9 mouse cellular contexts compared by ENCODE assay signal in the genomic region with DNA sequence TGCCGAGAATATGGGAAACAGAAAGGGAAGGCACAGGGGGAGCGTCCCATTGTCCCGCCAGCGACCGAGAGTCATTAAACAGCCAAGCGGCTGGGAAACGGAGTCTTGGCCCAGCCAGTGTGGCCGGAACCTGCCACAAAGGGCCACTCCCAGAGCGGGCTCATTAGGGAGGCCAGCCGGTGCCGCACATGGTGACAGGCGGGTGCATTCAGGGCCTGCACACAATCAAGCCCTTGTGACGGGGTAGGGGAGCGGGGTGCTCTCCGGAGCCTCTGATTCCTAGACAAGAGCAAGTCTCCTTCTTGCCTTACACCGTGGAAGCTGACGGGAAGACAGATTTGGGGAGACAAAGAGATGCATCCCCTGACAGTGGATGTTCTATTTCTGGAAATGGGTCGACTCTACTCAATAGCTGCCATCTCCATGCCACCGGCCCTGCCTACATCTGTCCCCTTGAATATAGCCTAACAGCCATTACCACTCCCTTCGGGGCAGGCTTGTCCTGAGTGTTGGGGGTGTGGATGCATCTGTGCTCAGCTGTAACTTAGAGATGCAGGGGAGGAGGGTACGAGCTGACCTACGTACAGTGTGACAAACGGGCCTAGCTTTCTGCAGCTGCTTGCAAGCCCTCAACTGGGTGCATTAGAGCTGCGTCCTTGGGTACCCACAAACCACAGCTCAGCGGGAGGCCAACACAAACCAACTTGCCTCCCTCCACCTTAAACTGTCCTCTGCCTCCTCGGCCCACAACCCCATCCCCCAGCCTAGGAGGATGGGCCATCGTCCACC. TPM values are rescaled to one million over a fixed set of nuclear protein-coding genes. Genes with fewer than 3 reads are reported as not detected.
DNase-seq lines count a peak whose midpoint lies in the region; ATAC-seq and TF ChIP-seq lines count a peak whose summit lies in the region.
"Had no signal": no experiment of that assay in that cellular context is flagged by ENCODE, and none has a peak within 500 bp of the region (broad histone marks: within the 10 kb centered on the region; RNA-seq: fewer than 3 reads in every experiment).

No protein-coding gene starts in this region.

- H3K9me3 ChIP-seq in heart, embryonic 13.5 days: no peaks in the 10 kb centered on the region
- no peaks in the 10 kb centered on the region for H3K9me3 ChIP-seq in midbrain, postnatal 0 days (ENCODE audit: low read length)
- H3K9me3 ChIP-seq: megakaryocyte, embryonic 14.5 days had no signal

- no peak for DNase-seq in kidney, adult 2 months
- no peak for DNase-seq in kidney, adult 11 months
- DNase-seq in embryo, embryonic 10 days (ENCODE audit: low spot score): peak; percentile 77
- peak; percentile 46 to 47 for DNase-seq in layer of hippocampus, postnatal 36 days
- DNase-seq in midbrain, postnatal 0 days (ENCODE audit: low spot score): peak; percentile 69
- DNase-seq in thymus, postnatal 4 days: no peak
- DNase-seq in gastrocnemius, postnatal 4 days (ENCODE audit: low spot score in 2 of 2): no peak

- ATAC-seq in heart, embryonic 13.5 days (ENCODE audit: extremely low read depth, insufficient number of reproducible peaks, low FRiP score, low TSS enrichment): no peak
- peak; percentile 67 for ATAC-seq in midbrain, postnatal 0 days (ENCODE audit: low FRiP score)

- WGBS in kidney, adult 2 months: 63% methylated on average over 27 of the region's 27 CpGs
- WGBS in heart, embryonic 13.5 days: 41% methylated on average over 27 of the region's 27 CpGs
- 13% methylated on average over 27 of the region's 27 CpGs for WGBS in midbrain, postnatal 0 days

- no peak for TF ChIP-seq CTCF in kidney, adult 2 months (conservative IDR thresholded peaks at IDR 0.05; ENCODE audit: insufficient read depth, insufficient read length, low read depth, low read length)
- TF ChIP-seq CTCF in midbrain, postnatal 0 days (IDR thresholded peaks at IDR 0.05): no peak

- H3K4me1 ChIP-seq in kidney, adult 2 months (ENCODE audit: control insufficient read depth, insufficient read depth, low read length): peaks cover 35% of the 10 kb centered on the region
- H3K4me1 ChIP-seq in heart, embryonic 13.5 days: peaks cover 91% of the 10 kb centered on the region
- peaks cover 41% of the 10 kb centered on the region for H3K4me1 ChIP-seq in midbrain, postnatal 0 days (ENCODE audit: insufficient read depth, low read length)

- no peak for TF ChIP-seq POLR2A in kidney, adult 2 months (IDR thresholded peaks at IDR 0.05; ENCODE audit: low read depth, low read length)

- peak overlapping the region; percentile 42 for H3K4me2 ChIP-seq in heart, embryonic 13.5 days
- H3K4me2 ChIP-seq in midbrain, postnatal 0 days (ENCODE audit: low read depth, low read length, poor library complexity, severe bottlenecking): peak overlapping the region; percentile 43

- H3K27me3 ChIP-seq in kidney, adult 2 months (replicated peaks; ENCODE audit: control insufficient read depth, insufficient read depth, low read length): no peaks in the 10 kb centered on the region
- no peaks in the 10 kb centered on the region for H3K27me3 ChIP-seq in heart, embryonic 13.5 days (replicated peaks)
- H3K27me3 ChIP-seq in midbrain, postnatal 0 days (ENCODE audit: insufficient read depth, low read length): no peaks in the 10 kb centered on the region

- no peak overlapping the region for H3K4me3 ChIP-seq in kidney, adult 2 months (ENCODE audit: insufficient read depth, low read depth, low read length)
- H3K4me3 ChIP-seq in heart, embryonic 13.5 days: no peak overlapping the region
- H3K4me3 ChIP-seq in midbrain, postnatal 0 days (ENCODE audit: low read depth, low read length): peak overlapping the region; percentile 20; the same call in 1 of the 2 replicates
- H3K4me3 ChIP-seq: megakaryocyte, embryonic 14.5 days had no signal

- H3K27ac ChIP-seq in kidney, adult 2 months (ENCODE audit: insufficient read depth, low read depth, low read length): peak overlapping the region; percentile 36; the same call in 1 of the 2 replicates
- H3K27ac ChIP-seq in heart, embryonic 13.5 days (replicated peaks): peak overlapping the region; percentile 42
- peak overlapping the region; percentile 62 for H3K27ac ChIP-seq in midbrain, postnatal 0 days (ENCODE audit: low read depth, low read length)

- peak overlapping the region; percentile 65 for H3K9ac ChIP-seq in heart, embryonic 13.5 days
- peak overlapping the region; percentile 57 for H3K9ac ChIP-seq in midbrain, postnatal 0 days (replicated peaks; ENCODE audit: low read length, poor library complexity, severe bottlenecking)

- H3K36me3 ChIP-seq in kidney, adult 2 months (ENCODE audit: control insufficient read depth, insufficient read depth, low read length): no peaks in the 10 kb centered on the region
- H3K36me3 ChIP-seq in heart, embryonic 13.5 days: no peaks in the 10 kb centered on the region
- H3K36me3 ChIP-seq in midbrain, postnatal 0 days (ENCODE audit: insufficient read depth, low read length): no peaks in the 10 kb centered on the region

RNA-seq across cellular contexts. Expression of gene Ccdc85c, which starts 9.2 kb away (rescaled TPM):
- 15.7 and 19.4 TPM in 2 replicates for polyA plus RNA-seq in kidney, adult 2 months (2012; rRNA removed)
- polyA plus RNA-seq in heart, embryonic 13.5 days (2015; fragmentation: Nextera tagmentation; extraction: Ambion mirVana): 4.9 and 5.8 TPM in 2 replicates
- total RNA-seq in layer of hippocampus, postnatal 36 days (2021): 10 to 100 TPM; 68.1 to 70.0 TPM
- total RNA-seq in midbrain, postnatal 0 days (2014; rRNA removed): 69.1 and 89.6 TPM in 2 replicates
- polyA plus RNA-seq in midbrain, postnatal 0 days (2015; fragmentation: Nextera tagmentation; extraction: Ambion mirVana): 16.6 and 19.9 TPM in 2 replicates
- 1 to 10 TPM; 7.3 to 8.4 TPM for total RNA-seq in gastrocnemius, postnatal 4 days (2021)

RNA-seq across cellular contexts. Expression of gene Hhipl1, which starts 40.0 kb away (rescaled TPM):
- polyA plus RNA-seq in kidney, adult 2 months (2012; rRNA removed): 0.31 and 0.42 TPM in 2 replicates
- polyA plus RNA-seq in heart, embryonic 13.5 days (2015; fragmentation: Nextera tagmentation; extraction: Ambion mirVana): 0.71 and 1.1 TPM in 2 replicates
- total RNA-seq in layer of hippocampus, postnatal 36 days (2021): 1 to 10 TPM; 4.5 to 5.7 TPM
- 9.3 and 10.4 TPM in 2 replicates for total RNA-seq in midbrain, postnatal 0 days (2014; rRNA removed)
- polyA plus RNA-seq in midbrain, postnatal 0 days (2015; fragmentation: Nextera tagmentation; extraction: Ambion mirVana): 2.7 and 2.9 TPM in 2 replicates
- total RNA-seq in gastrocnemius, postnatal 4 days (2021): 1 to 10 TPM in 1 of 2 experiments, under 1 TPM in 1; 0.74 to 1.0 TPM

Comparison
In these comparisons a context has a peak if more than half of its experiments do, and no peak if none do; other contexts are left out.
1. DNase-seq: peak in embryo, embryonic 10 days (single experiment), layer of hippocampus, postnatal 36 days (2 of 2) and midbrain, postnatal 0 days (single experiment); none in kidney, adult 2 months (single experiment), kidney, adult 11 months (single experiment), thymus, postnatal 4 days (single experiment) and gastrocnemius, postnatal 4 days (0 of 2).
2. Peak in every context shown above with its lines, with median percentiles within 50 percentile points of each other: H3K27ac ChIP-seq.